ENCODE assay signal across 32 mouse cellular contexts in the genomic region with DNA sequence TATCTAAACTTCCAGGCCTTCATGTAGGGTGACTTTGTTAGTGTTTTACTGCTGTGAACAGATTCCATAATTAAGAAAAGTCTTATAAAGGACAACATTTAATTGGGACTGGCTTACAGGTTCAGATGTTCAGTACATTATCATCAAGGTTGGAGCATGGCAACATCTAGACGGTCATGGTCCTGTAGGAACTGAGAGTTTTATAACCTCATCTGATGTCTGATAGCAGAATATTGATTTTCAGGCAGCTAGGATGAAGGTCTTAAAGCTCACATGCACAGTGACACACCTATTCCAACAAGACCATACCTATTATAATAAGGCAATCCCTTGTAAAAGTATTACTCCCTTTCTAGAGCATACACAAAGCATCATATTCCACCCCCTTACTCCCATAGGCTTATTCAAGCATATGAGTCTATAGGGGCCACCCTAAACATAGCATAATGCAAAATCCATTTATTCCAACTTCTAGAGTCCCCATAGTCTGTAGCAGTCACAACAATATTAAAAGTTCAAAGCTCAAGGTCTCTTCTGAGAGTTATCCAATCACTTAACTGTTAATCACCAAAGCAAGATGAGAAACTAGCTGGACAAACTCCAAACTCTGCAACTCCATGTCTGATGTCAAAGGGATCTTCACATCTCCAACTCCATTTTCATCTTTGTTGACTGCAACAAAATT.
"Had no signal": no experiment of that assay in that cellular context is flagged by ENCODE, and none has a peak within 500 bp of the region (broad histone marks: within the 10 kb centered on the region; RNA-seq: fewer than 3 reads in every experiment).

No protein-coding gene starts in this region.

- H3K4me1 ChIP-seq: limb, embryonic 10.5 days; limb, embryonic 12.5 days; limb, embryonic 13.5 days; limb, embryonic 15.5 days; liver, embryonic 12.5 days; liver, embryonic 13.5 days; lung, embryonic 15.5 days; midbrain, embryonic 10.5 days; midbrain, embryonic 12.5 days; midbrain, embryonic 13.5 days; midbrain, embryonic 15.5 days; neural tube, embryonic 12.5 days had no signal

- ATAC-seq: liver, embryonic 12.5 days; liver, postnatal 0 days; lung, postnatal 0 days; midbrain, embryonic 13.5 days; midbrain, embryonic 15.5 days; midbrain, embryonic 16.5 days had no signal

- H3K4me2 ChIP-seq: limb, embryonic 12.5 days; limb, embryonic 13.5 days; limb, embryonic 15.5 days; liver, embryonic 11.5 days; liver, embryonic 12.5 days; liver, embryonic 13.5 days; liver, embryonic 15.5 days; lung, embryonic 14.5 days; lung, embryonic 15.5 days; midbrain, embryonic 11.5 days; midbrain, embryonic 12.5 days; midbrain, embryonic 13.5 days; midbrain, embryonic 15.5 days; neural tube, embryonic 12.5 days had no signal

- H3K36me3 ChIP-seq: limb, embryonic 10.5 days; limb, embryonic 12.5 days; limb, embryonic 13.5 days; limb, embryonic 15.5 days; liver, embryonic 12.5 days; liver, embryonic 13.5 days; liver, embryonic 15.5 days; lung, embryonic 15.5 days; midbrain, embryonic 10.5 days; midbrain, embryonic 12.5 days; midbrain, embryonic 13.5 days; midbrain, embryonic 15.5 days; neural tube, embryonic 12.5 days had no signal

- DNase-seq: left cerebral cortex, postnatal 4 days; liver; liver, embryonic 13.5 days; liver, postnatal 0 days; lung, adult 18-20 months; lung, adult 2 months; lung, embryonic 14.5 days; lung, postnatal 10 days; lung, postnatal 14 days; lung, postnatal 36 days; lung, postnatal 4 days; midbrain, embryonic 14.5 days had no signal

- H3K9ac ChIP-seq: limb, embryonic 12.5 days; limb, embryonic 13.5 days; limb, embryonic 15.5 days; liver, embryonic 12.5 days; liver, embryonic 13.5 days; liver, embryonic 14.5 days; liver, embryonic 15.5 days; liver, postnatal 0 days; lung, embryonic 14.5 days; lung, embryonic 15.5 days; midbrain, embryonic 12.5 days; midbrain, embryonic 13.5 days; midbrain, embryonic 15.5 days; neural tube, embryonic 12.5 days had no signal

- H3K27me3 ChIP-seq: limb, embryonic 12.5 days; limb, embryonic 13.5 days; limb, embryonic 15.5 days; liver, embryonic 12.5 days; lung, embryonic 15.5 days; megakaryocyte, embryonic 14.5 days; midbrain, embryonic 12.5 days; midbrain, embryonic 13.5 days; midbrain, embryonic 15.5 days; neural tube, embryonic 12.5 days had no signal

- H3K27ac ChIP-seq: limb, embryonic 10.5 days; limb, embryonic 12.5 days; limb, embryonic 13.5 days; limb, embryonic 15.5 days; liver, embryonic 12.5 days; liver, embryonic 13.5 days; liver, embryonic 14.5 days; liver, embryonic 15.5 days; lung, embryonic 15.5 days; macrophage; midbrain, embryonic 10.5 days; midbrain, embryonic 12.5 days; midbrain, embryonic 13.5 days; midbrain, embryonic 15.5 days; neural tube, embryonic 12.5 days had no signal

- H3K4me3 ChIP-seq: limb, embryonic 10.5 days; limb, embryonic 12.5 days; limb, embryonic 13.5 days; limb, embryonic 15.5 days; liver, embryonic 12.5 days; liver, embryonic 13.5 days; liver, embryonic 15.5 days; lung, embryonic 15.5 days; megakaryocyte, embryonic 14.5 days; midbrain, embryonic 10.5 days; midbrain, embryonic 12.5 days; midbrain, embryonic 13.5 days; midbrain, embryonic 15.5 days; myocyte; neural tube, embryonic 12.5 days had no signal

- H3K9me3 ChIP-seq: limb, embryonic 10.5 days; limb, embryonic 12.5 days; limb, embryonic 13.5 days; limb, embryonic 15.5 days; liver, embryonic 12.5 days; liver, embryonic 13.5 days; liver, embryonic 15.5 days; lung, embryonic 15.5 days; midbrain, embryonic 10.5 days; midbrain, embryonic 12.5 days; midbrain, embryonic 13.5 days; midbrain, embryonic 15.5 days; neural tube, embryonic 12.5 days had no signal
